Mouse (Mus musculus): ENCODE measurements at regions not wholly inside any gene's neighbourhood (a gene's known extent, or its start where the extent isn't known, plus 50 kb on each side); places are given as distances from the start of the nearest gene placed in this dataset.

GRCm38 (mm10) chr1:184297001-184297740 is 263.1 kb upstream of the 1700056E22Rik start:
- no peak for DNase-seq (ENCODE audit: low spot score)

GRCm38 (mm10) chr1:184291129-184291528 is 257.0 kb upstream of the 1700056E22Rik start:
- no peak for DNase-seq (ENCODE audit: low spot score)

DNA sequence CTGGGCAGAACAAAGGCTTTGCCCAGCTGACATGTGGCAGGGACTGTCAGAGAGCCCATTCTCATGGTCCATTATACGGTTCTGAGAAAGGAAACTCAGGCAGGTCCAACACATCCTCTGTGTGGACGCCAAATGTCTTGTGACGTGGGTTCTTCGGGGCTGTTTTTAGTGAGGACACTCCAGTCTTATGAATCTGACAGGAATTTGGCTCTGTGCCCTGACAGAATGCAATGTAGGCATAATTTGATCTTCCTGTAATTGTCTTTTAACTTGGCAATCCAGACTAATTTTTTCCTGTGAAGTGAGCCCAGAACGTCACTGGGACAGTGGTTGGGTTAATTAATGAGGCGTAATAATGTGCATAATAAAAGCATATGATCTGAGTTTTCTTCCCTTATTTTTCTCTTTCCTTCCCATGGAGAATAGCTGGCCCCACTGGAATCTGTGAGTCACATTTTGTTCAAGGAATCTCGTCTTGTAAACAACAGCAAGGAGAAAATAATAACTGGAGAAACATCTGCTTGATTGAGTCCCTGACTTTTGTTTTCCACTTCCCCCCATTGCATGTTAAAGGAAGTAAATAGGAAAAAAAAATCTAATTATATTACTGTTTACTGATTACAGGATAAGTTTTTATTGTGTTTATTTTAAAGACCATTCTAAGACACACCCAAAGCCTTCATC is 255.8 kb upstream of the 1700056E22Rik start:
- DNase-seq (ENCODE audit: low spot score), result no peak

DNA sequence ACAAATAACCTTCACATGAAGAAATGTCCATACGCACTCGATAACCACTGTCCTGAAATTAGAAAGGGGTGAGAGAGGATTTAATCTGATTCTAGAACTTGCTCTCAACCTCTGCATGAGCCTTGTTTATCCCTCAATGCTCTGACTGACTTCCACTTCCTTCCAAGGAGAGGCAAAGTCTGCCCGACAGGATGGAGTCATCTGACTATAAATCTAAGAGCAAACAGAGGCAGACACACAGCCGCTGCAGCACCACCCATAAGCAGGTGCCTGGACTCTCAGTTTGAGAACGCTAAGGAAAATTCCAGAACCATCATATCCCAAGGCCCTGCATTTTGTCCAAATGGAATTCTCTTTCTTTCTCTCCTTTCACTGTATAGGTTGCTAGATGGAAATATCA is 247.7 kb upstream of the 1700056E22Rik start:
- no peak for DNase-seq (ENCODE audit: low spot score)

DNA sequence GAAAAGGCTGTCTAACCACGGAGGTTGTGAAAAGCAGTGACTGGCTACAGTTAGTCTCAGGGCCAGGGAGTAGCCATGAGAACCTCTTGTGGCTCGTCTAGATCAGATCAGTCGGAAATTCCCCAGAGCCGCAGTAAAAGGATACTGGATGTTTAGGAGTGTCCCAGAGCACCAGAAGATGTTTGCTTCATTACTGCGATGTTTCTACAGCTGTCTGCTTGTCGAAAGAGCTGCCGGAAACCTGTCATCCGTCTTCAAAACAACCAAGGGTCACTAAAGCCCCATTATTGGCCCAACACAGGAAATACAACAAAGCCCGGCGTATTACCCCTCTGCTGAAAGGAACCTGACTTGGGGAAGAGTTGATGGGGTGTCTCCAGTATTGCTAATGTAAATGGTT is 245.2 kb upstream of the 1700056E22Rik start:
- DNase-seq (ENCODE audit: low spot score), result no peak

- no peak for DNase-seq (ENCODE audit: low spot score)
These were observed 242.9 kb upstream of the 1700056E22Rik start for GRCm38 (mm10) chr1:184277001-184277400.

GRCm38 (mm10) chr1:184275877-184276276 is 241.8 kb upstream of the 1700056E22Rik start:
- no peak for DNase-seq (ENCODE audit: low spot score)

GRCm38 (mm10) chr1:184275396-184275795 is 241.3 kb upstream of the 1700056E22Rik start:
- DNase-seq (ENCODE audit: low spot score), result no peak

DNA sequence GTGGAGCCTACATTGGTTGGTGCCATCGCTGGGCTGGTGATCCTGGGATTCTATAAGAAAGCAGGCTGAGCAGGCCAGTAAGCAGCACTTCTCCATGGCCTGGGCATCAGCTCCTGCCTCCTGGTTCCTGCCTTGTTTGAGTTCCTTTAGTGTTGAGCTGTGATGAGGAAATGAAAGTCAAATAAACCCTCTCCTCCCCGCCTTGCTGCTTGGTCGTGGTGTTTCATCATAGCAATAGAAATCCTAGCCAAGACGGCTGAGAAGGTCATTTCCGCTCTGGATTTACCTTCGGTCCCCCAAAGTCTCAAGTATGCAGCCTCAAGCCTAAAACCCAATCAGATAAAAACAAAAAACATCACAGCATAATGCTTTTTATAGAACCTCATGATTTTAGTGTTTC is 240.6 kb upstream of the 1700056E22Rik start:
- DNase-seq (ENCODE audit: low spot score), result no peak

- no peak for DNase-seq (ENCODE audit: low spot score)
These were observed 239.6 kb upstream of the 1700056E22Rik start for GRCm38 (mm10) chr1:184273722-184274121.

DNA sequence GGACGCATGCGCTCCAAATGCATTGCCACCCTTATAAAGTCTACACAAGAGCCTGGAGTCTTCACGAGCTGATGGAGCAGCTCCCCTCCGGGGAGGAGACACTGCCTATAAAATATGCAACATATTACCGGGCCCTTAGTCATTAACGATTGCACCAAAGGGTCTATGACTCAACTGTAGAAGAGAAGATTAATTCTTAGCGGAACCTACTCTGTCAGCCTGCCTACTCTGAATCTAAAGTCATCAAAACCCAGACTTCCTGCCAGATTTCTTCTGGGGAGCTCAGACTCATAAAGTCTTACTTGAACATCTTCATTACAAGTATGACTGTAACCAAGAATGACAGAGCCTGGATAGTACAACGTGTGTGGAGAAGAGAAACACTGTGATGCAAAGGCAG is 237.2 kb upstream of the 1700056E22Rik start:
- no peak for DNase-seq (ENCODE audit: low spot score)

GRCm38 (mm10) chr1:184266051-184266450 is 231.9 kb upstream of the 1700056E22Rik start:
- no peak for DNase-seq (ENCODE audit: low spot score)

GRCm38 (mm10) chr1:184262975-184263374 is 228.9 kb upstream of the 1700056E22Rik start:
- no peak for DNase-seq (ENCODE audit: low spot score)

GRCm38 (mm10) chr1:184261385-184261727 is 227.3 kb upstream of the 1700056E22Rik start:
- DNase-seq (ENCODE audit: low spot score), result no peak

GRCm38 (mm10) chr1:184260722-184261384 is 226.8 kb upstream of the 1700056E22Rik start:
- no peak for DNase-seq (ENCODE audit: low spot score)

- no peak for DNase-seq (ENCODE audit: low spot score)
These were observed 225.8 kb upstream of the 1700056E22Rik start for GRCm38 (mm10) chr1:184259853-184260252.

- DNase-seq (ENCODE audit: low spot score), result no peak
These were observed 223.3 kb upstream of the 1700056E22Rik start for GRCm38 (mm10) chr1:184257356-184257755.

GRCm38 (mm10) chr1:184254951-184255350 is 220.8 kb upstream of the 1700056E22Rik start:
- DNase-seq (ENCODE audit: low spot score), result no peak

GRCm38 (mm10) chr1:184244730-184245488 is 210.8 kb upstream of the 1700056E22Rik start:
- DNase-seq (ENCODE audit: low spot score), result no peak

- no peak for DNase-seq (ENCODE audit: low spot score)
These were observed 210.2 kb upstream of the 1700056E22Rik start for GRCm38 (mm10) chr1:184244296-184244695.

DNA sequence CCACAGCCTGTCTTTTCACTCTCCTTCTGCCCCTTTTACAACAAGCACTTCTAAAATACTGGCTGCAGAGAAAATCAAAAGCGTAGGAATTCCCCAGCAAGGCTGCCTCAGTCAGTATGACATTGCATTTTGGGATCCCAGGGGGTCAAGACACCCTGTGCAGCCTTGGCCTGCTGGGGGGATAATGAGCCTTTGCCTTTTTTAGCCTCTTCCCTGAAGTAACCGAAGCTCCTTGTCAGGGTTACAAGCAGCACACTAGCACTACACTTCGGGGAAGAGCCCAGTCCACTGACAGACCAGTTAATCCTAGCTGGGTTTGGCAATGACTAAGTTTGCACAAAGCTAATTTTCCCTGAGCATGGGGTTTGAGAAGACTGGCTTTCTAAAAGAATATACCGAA is 207.7 kb upstream of the 1700056E22Rik start:
- DNase-seq (ENCODE audit: low spot score), result no peak

All from ovary, adult 18-20 months (tissue).